Mouse (Mus musculus): Measurements from ENCODE around the gene Chrnb4. TPM values are rescaled to one million over a fixed set of nuclear protein-coding genes. Genes with fewer than 3 reads are reported as not detected.

Chrnb4 gene
- polyA plus RNA-seq (2021): 0.05 TPM

GRCm38 (mm10) chr9:55048211-55048880 is at the start of gene Chrnb4:
TSS of gene Chrnb4 (minus strand) at chr9:55048779.
- H3K27me3 ChIP-seq: peaks cover 15% of the 10 kb centered on the region
- no peak for ATAC-seq
- no peak for DNase-seq (ENCODE audit: low read depth, low spot score)
- in situ Hi-C loops (cut with MboI; ENCODE audit: low pct_unique_long_range_greater_than_20kb): loop anchor here (5.0 kb wide), 1 partner anchor 64 kb away; no protein-coding TSS in a partner anchor
- POLR2A ChIA-PET: interaction anchor here (0.8 kb wide), 1 partner anchor 62 kb away, joined by 3 read pairs; no protein-coding TSS in a partner anchor
- no peak for TF ChIP-seq CTCF (IDR thresholded peaks at IDR 0.05)
- CTCF ChIA-PET: interaction anchor here (1.2 to 4.9 kb wide), 5 partner anchors 56 to 346 kb away, joined by 4 to 54 read pairs (median 12); no protein-coding TSS in a partner anchor

- no peaks in the 10 kb centered on the region for H3K27me3 ChIP-seq
- no peak for TF ChIP-seq CTCF (IDR thresholded peaks at IDR 0.05)
- POLR2A ChIA-PET: no interaction called here
- CTCF ChIA-PET: interaction anchor here (0.9 to 1.4 kb wide), 2 partner anchors 29 to 50 kb away, joined by 3 read pairs; no protein-coding TSS in a partner anchor
- no peak for DNase-seq (ENCODE audit: low read depth, low spot score)
- no peak for ATAC-seq
- in situ Hi-C loops (cut with MboI; ENCODE audit: low pct_unique_long_range_greater_than_20kb): no loop called here
Observed at GRCm38 (mm10) chr9:55096870-55097269, 48.3 kb upstream of the Chrnb4 start.

- DNase-seq (ENCODE audit: low read depth, low spot score) (no peak), ATAC-seq (no peak)
- ChIA-PET CTCF (interaction anchor here (0.9 kb wide), 1 partner anchor 28 kb away, joined by 3 read pairs; no protein-coding TSS in a partner anchor), POLR2A (no interaction called here)
- TF ChIP-seq CTCF (IDR thresholded peaks at IDR 0.05): no peak
- H3K27me3 ChIP-seq: no peaks in the 10 kb centered on the region
- in situ Hi-C loops (cut with MboI; ENCODE audit: low pct_unique_long_range_greater_than_20kb): no loop called here
Observed at GRCm38 (mm10) chr9:55096033-55096432, 47.5 kb upstream of the Chrnb4 start.

GRCm38 (mm10) chr9:55090141-55090540 is 41.6 kb upstream of the Chrnb4 start:
- no peaks in the 10 kb centered on the region for H3K27me3 ChIP-seq
- no peak for TF ChIP-seq CTCF (IDR thresholded peaks at IDR 0.05)
- no peak for ATAC-seq
- DNase-seq (ENCODE audit: low read depth, low spot score): no peak
- ChIA-PET CTCF (interaction anchor here (1.1 to 1.3 kb wide), 2 partner anchors 8 to 10 kb away, joined by 3 to 4 read pairs; no protein-coding TSS in a partner anchor), POLR2A (no interaction called here)
- in situ Hi-C loops (cut with MboI; ENCODE audit: low pct_unique_long_range_greater_than_20kb): no loop called here

GRCm38 (mm10) chr9:55089226-55089625 is 40.6 kb upstream of the Chrnb4 start:
- POLR2A ChIA-PET: no interaction called here
- TF ChIP-seq CTCF (IDR thresholded peaks at IDR 0.05): no peak
- in situ Hi-C loops (cut with MboI; ENCODE audit: low pct_unique_long_range_greater_than_20kb): no loop called here
- CTCF ChIA-PET: interaction anchor here (0.8 to 1.1 kb wide), 2 partner anchors 9 to 15 kb away, joined by 3 read pairs; no protein-coding TSS in a partner anchor
- no peaks in the 10 kb centered on the region for H3K27me3 ChIP-seq
- ATAC-seq (no peak), DNase-seq (ENCODE audit: low read depth, low spot score) (no peak)

- no peak for DNase-seq (ENCODE audit: low read depth, low spot score)
- peaks cover 3% of the 10 kb centered on the region for H3K27me3 ChIP-seq
- in situ Hi-C loops (cut with MboI; ENCODE audit: low pct_unique_long_range_greater_than_20kb): no loop called here
- ATAC-seq: no peak
- TF ChIP-seq CTCF (IDR thresholded peaks at IDR 0.05): no peak
- CTCF ChIA-PET: no interaction called here
- POLR2A ChIA-PET: no interaction called here
Observed at GRCm38 (mm10) chr9:55083154-55083913, 34.8 kb upstream of the Chrnb4 start.

- ChIA-PET CTCF (interaction anchor here (0.8 to 2.0 kb wide), 6 partner anchors 9 to 36 kb away, joined by 3 to 7 read pairs (median 4); no protein-coding TSS in a partner anchor), POLR2A (interaction anchor here (1.2 kb wide), 1 partner anchor 12 kb away, joined by 4 read pairs; no protein-coding TSS in a partner anchor)
- in situ Hi-C loops (cut with MboI; ENCODE audit: low pct_unique_long_range_greater_than_20kb): no loop called here
- no peaks in the 10 kb centered on the region for H3K27me3 ChIP-seq
- ATAC-seq (no peak), DNase-seq (ENCODE audit: low read depth, low spot score) (no peak)
- no peak for TF ChIP-seq CTCF (IDR thresholded peaks at IDR 0.05)
Observed at GRCm38 (mm10) chr9:55067965-55068265, 19.3 kb upstream of the Chrnb4 start.

- POLR2A ChIA-PET: interaction anchor here (1.2 to 1.5 kb wide), 3 partner anchors 10 to 14 kb away, joined by 3 to 5 read pairs (median 4); no protein-coding TSS in a partner anchor
- ATAC-seq (no peak), DNase-seq (ENCODE audit: low read depth, low spot score) (no peak)
- TF ChIP-seq CTCF (IDR thresholded peaks at IDR 0.05): no peak
- no peaks in the 10 kb centered on the region for H3K27me3 ChIP-seq
- in situ Hi-C loops (cut with MboI; ENCODE audit: low pct_unique_long_range_greater_than_20kb): no loop called here
- CTCF ChIA-PET: interaction anchor here (0.8 to 2.0 kb wide), 7 partner anchors 9 to 43 kb away, joined by 3 to 7 read pairs (median 4); no protein-coding TSS in a partner anchor
Observed at GRCm38 (mm10) chr9:55067260-55067964, 18.8 kb upstream of the Chrnb4 start.

- ATAC-seq: no peak
- H3K27me3 ChIP-seq: no peaks in the 10 kb centered on the region
- ChIA-PET CTCF (no interaction called here), POLR2A (no interaction called here)
- TF ChIP-seq CTCF (IDR thresholded peaks at IDR 0.05): no peak
- in situ Hi-C loops (cut with MboI; ENCODE audit: low pct_unique_long_range_greater_than_20kb): no loop called here
- no peak for DNase-seq (ENCODE audit: low read depth, low spot score)
Observed at GRCm38 (mm10) chr9:55065241-55065640, 16.7 kb upstream of the Chrnb4 start.

GRCm38 (mm10) chr9:55058067-55058466 is 9.5 kb upstream of the Chrnb4 start:
- no peak for DNase-seq (ENCODE audit: low read depth, low spot score)
- ChIA-PET CTCF (interaction anchor here (1.6 to 4.0 kb wide), 4 partner anchors 10 to 52 kb away, joined by 4 to 13 read pairs (median 6); no protein-coding TSS in a partner anchor), POLR2A (interaction anchor here (0.6 to 1.4 kb wide), 3 partner anchors 9 to 43 kb away, joined by 3 to 4 read pairs (median 3); no protein-coding TSS in a partner anchor)
- no peaks in the 10 kb centered on the region for H3K27me3 ChIP-seq
- ATAC-seq: peak; percentile 57
- in situ Hi-C loops (cut with MboI; ENCODE audit: low pct_unique_long_range_greater_than_20kb): no loop called here
- no peak for TF ChIP-seq CTCF (IDR thresholded peaks at IDR 0.05)
